Mouse (Mus musculus) heart, embryonic 11.5 days (tissue): Measurements from ENCODE around the gene Bcl2l1. TPM values are rescaled to one million over a fixed set of nuclear protein-coding genes. Genes with fewer than 3 reads are reported as not detected.

Experiments
- ATAC-seq: fragments of 200-750 bp; cut with Nextera tagmentation; replicated peaks from 2 replicates; pipeline ENCODE4 v1.8.0; 2017; ENCODE audit warnings: moderate library complexity; ENCODE audit not compliant: insufficient number of reproducible peaks, low FRiP score, low TSS enrichment
- H3K27ac ChIP-seq: fragments of 300-500 bp; sonication (generic); 2 replicates; pipeline ENCODE4 v1.5.1; 2014; ENCODE audit warnings: mild to moderate bottlenecking, low read depth, low read length
- H3K27me3 ChIP-seq: fragments of 300-500 bp; sonication (generic); 2 replicates; pipeline ENCODE4 v1.6.1; 2014; ENCODE audit warnings: mild to moderate bottlenecking, low read length, mixed read lengths; ENCODE audit not compliant: control insufficient read depth, insufficient read depth
- H3K36me3 ChIP-seq: fragments of 300-500 bp; sonication (generic); 2 replicates; pipeline ENCODE4 v1.6.1; 2014; ENCODE audit warnings: mild to moderate bottlenecking, low read length, moderate library complexity, mixed read lengths; ENCODE audit not compliant: control insufficient read depth, insufficient read depth
- H3K4me1 ChIP-seq: fragments of 300-500 bp; sonication (generic); 2 replicates; pipeline ENCODE4 v1.6.1; 2014; ENCODE audit warnings: low read length; ENCODE audit not compliant: control insufficient read depth, insufficient read depth
- H3K4me2 ChIP-seq: fragments of 300-500 bp; sonication (generic); 2 replicates; pipeline ENCODE4 v1.6.1; 2014; ENCODE audit warnings: mild to moderate bottlenecking, moderate library complexity
- H3K4me3 ChIP-seq: fragments of 300-500 bp; sonication (generic); 2 replicates; pipeline ENCODE4 v1.5.1; 2014; ENCODE audit warnings: low read depth, low read length
- H3K9ac ChIP-seq: fragments of 300-500 bp; sonication (generic); 2 replicates; pipeline ENCODE4 v1.6.1; 2014; ENCODE audit warnings: mild to moderate bottlenecking, low read depth, low read length, moderate library complexity
- H3K9me3 ChIP-seq: fragments of 300-500 bp; sonication (generic); replicated peaks from 2 replicates; pipeline ENCODE4 v1.6.1; 2016; ENCODE audit warnings: low read length; ENCODE audit not compliant: control insufficient read depth
- WGBS: fragments of 180-500 bp; shearing (Covaris S2); extraction: QIAGEN DNeasy Blood & Tissue Kit; methylation state at CpG from one replicate; pipeline ENCODE4 v1.1.7; 2014; ENCODE audit not compliant: insufficient replicate concordance; 5-methylcytosine and 5-hydroxymethylcytosine counted together
- polyA plus RNA-seq: library from polyadenylated mRNA; unstranded; fragments of >200 nt; fragmentation: Nextera tagmentation; extraction: Ambion mirVana; gene quantifications from 2 replicates; pipeline ENCODE4 v1.2.1, GENCODE M21; 2014

Bcl2l1 gene
- polyA plus RNA-seq, 1 experiment from 2014 or later: 69.8 TPM

DNA sequence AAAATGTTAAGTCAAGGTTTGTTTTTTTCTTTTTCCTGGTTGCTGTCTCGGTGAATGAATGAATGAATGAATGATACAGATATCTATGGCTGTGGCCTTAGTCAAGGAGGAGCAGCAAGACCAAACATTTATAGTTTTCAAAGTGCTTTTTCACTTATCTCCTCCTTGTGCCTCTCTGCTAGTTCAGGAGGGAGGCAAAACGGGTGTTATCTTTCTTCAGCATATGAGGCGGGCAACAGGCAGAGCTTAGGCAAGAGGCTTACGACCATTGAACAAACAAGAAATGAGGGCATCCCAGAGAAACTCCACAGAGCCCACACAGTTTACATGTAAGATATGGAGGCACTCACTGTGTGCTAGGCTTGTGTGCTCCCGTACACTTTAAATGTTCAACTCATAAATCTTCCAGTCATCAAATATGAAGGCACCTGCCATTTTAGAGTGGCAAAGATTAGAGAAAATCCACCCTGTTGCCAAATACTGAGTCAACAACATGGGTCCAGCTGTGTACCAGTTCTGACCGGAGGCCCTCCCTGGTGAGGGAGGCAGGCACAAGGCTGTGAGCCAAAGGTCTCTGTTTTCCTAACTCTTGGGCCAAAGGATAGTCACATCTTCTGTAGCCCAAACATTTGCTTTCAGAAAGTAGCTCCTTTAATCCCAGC is 17.2 kb downstream of the Bcl2l1 start:
- peaks cover 73% of the 10 kb centered on the region for H3K4me1 ChIP-seq
- no peak overlapping the region; the same call in 1 of the 2 replicates for H3K4me2 ChIP-seq
- peak overlapping the region; percentile 87 for H3K27ac ChIP-seq
- no peak overlapping the region for H3K4me3 ChIP-seq
- no peaks in the 10 kb centered on the region for H3K9me3 ChIP-seq
- H3K36me3 ChIP-seq: no peaks in the 10 kb centered on the region
- ATAC-seq: peak; percentile 50
- H3K27me3 ChIP-seq: no peaks in the 10 kb centered on the region
- no peak overlapping the region for H3K9ac ChIP-seq
- 48% methylated on average over 6 of the region's 6 CpGs for WGBS

DNA sequence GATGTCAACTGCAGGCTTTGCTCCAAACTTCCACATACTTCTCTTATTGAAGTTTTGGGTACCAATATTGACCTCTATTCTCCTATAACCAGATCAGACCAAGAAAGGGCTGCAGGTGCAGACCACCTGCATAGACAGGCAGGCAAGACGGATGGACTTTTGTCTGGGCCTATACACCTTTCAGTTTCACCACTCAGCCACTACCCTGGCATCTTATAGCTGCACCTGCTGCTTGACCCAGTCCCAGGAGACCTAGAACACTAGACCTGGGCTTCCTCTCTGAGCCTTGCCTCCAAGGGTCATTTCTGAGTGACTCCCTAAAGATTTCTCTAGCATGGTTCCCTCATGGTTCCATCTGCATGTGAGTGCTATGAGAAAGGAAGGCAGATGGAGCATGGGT is 18.3 kb downstream of the Bcl2l1 start:
- peaks cover 63% of the 10 kb centered on the region for H3K4me1 ChIP-seq
- no peak for ATAC-seq
- H3K9me3 ChIP-seq: no peaks in the 10 kb centered on the region
- H3K9ac ChIP-seq: no peak overlapping the region
- H3K27ac ChIP-seq: peak overlapping the region; percentile 87
- no peak overlapping the region for H3K4me3 ChIP-seq
- H3K4me2 ChIP-seq: no peak overlapping the region
- H3K36me3 ChIP-seq: no peaks in the 10 kb centered on the region
- no peaks in the 10 kb centered on the region for H3K27me3 ChIP-seq
- 86% methylated on average over 1 of the region's 1 CpGs for WGBS

DNA sequence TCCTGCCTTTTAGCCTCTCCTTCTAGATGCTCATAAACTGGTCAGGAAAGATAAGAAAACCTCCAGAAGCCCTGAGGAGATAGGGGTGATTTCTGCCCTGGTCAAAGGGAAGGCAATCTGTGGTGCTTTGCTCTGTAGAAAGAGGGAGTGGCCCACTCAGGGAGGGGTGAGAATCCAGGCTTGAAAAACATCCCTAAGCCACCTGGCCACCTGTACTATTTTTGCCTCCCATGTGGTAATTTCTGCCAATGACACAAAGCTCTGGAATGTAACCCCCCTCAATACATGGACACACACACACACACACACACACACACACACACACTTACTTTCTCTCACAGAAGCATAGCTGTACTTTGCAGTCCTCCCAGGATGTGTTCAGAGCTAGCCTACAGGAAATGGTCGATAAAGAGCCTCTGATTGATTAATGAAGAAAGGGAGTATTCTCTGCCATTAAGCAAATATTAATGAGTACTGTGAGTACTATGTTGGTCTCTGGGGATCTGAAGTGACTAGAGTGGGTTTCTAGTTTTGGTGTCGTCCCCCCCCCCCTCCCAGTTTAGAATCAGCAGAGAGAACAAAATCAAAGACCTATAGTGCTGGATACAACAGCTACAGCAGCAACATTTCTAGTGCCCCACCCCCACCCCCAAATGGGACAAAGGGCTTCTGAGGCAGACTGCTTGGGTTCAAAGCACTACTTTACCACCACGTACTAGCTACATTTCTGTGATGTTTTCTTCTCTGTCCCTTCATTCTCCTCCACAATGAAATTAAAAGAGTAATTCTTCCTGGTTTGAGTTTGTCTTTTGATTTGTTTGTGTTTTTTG is 20.0 kb downstream of the Bcl2l1 start:
- 38% methylated on average over 3 of the region's 3 CpGs for WGBS
- Histone ChIP-seq H3K27me3 (no peaks in the 10 kb centered on the region), H3K27ac (peak overlapping the region; percentile 78), H3K4me1 (peaks cover 46% of the 10 kb centered on the region), H3K9me3 (no peaks in the 10 kb centered on the region), H3K9ac (no peak overlapping the region), H3K4me3 (no peak overlapping the region), H3K36me3 (no peaks in the 10 kb centered on the region), H3K4me2 (no peak overlapping the region)
- ATAC-seq: peak; percentile 76

DNA sequence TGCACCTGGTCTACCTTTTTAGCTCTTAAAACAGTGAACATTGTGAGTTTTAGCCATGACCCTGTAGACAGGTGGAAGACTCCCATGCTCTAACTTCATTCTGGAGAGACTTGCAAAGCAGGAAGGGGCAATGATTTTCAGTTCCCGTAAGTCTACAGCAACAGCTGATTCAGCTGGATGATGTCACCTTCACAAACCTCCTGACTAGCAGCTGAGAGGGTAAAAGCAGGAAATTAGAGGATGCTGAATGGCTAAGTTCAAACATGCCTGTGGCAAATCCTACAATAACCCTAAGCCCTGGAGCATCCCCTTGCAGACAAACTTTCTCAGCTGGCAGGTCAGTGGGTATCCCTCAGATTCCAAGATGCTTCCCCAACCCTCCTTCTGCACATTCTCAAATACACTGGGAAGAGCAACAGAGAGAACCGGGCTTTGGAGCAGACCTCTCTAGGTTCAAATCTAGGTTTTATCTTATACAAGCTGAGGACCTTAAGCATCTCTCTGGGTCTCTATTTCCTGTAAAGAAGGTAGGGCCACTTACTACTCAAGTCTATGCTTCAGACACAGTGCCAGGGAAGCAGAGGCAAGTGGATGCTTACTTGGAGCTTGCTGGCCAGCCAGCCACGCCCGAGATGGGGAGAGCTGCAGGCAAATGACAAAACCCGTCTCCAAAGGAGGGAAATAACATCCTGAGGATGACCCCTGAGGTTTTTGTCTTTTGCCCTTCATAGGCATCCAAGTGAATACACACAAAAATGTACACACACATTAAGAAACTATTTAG is 21.2 kb downstream of the Bcl2l1 start:
- Histone ChIP-seq H3K4me2 (no peak overlapping the region; the same call in 1 of the 2 replicates), H3K27ac (peak overlapping the region; percentile 78; the same call in 1 of the 2 replicates), H3K4me3 (no peak overlapping the region), H3K27me3 (no peaks in the 10 kb centered on the region), H3K4me1 (peaks cover 47% of the 10 kb centered on the region), H3K9ac (0 out of 2 replicates have a peak overlapping the region, but pooled peaks have one; percentile 10), H3K9me3 (no peaks in the 10 kb centered on the region), H3K36me3 (no peaks in the 10 kb centered on the region)
- 58% methylated on average over 5 of the region's 5 CpGs for WGBS
- no peak for ATAC-seq

DNA sequence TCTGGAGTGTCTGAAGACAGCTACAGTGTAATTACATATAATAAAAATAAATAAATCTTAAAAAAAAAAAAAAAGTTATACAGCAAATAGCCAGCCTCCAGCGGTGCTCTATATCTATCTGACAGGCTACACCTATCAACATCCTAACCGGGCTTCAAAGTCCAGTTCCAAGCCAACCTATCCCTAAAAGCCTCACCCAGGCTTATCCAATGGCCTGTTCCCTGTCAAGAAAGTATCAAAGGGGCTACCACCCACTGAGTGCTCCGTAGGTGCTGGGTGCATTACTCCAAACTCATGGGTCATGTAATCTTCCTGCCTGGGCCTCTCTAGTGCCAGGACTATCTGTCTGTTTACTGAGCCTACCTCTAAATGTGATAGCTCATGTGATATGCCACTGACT is 23.4 kb downstream of the Bcl2l1 start:
- H3K27me3 ChIP-seq: no peaks in the 10 kb centered on the region
- ATAC-seq: no peak
- H3K9ac ChIP-seq: no peak overlapping the region
- no peaks in the 10 kb centered on the region for H3K36me3 ChIP-seq
- no peak overlapping the region for H3K4me3 ChIP-seq
- H3K27ac ChIP-seq: no peak overlapping the region
- H3K9me3 ChIP-seq: no peaks in the 10 kb centered on the region
- H3K4me1 ChIP-seq: peaks cover 48% of the 10 kb centered on the region
- WGBS: 52% methylated on average over 3 of the region's 3 CpGs
- H3K4me2 ChIP-seq: no peak overlapping the region

DNA sequence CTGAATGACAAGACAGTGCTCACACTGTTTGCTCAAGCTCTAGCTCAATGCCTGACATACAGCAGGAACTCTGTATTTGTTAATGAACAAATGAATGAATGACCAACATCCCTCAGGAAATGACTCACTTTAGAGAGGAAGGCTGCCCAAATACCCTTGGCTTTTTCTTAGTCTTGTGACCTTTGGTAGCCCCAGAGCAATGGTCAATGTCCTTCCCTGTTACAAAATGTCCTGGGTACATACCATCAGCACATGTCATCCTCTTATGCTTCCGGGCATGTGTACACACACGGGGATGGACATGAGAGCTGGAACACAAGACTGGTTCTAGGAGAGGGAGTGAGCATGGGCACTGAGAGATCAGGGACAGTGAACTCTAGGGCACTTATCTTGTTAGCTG is 25.5 kb downstream of the Bcl2l1 start:
- Histone ChIP-seq H3K4me3 (no peak overlapping the region), H3K27me3 (no peaks in the 10 kb centered on the region), H3K4me1 (peaks cover 33% of the 10 kb centered on the region), H3K4me2 (no peak overlapping the region), H3K36me3 (no peaks in the 10 kb centered on the region), H3K27ac (peak overlapping the region; percentile 4; the same call in 1 of the 2 replicates), H3K9me3 (no peaks in the 10 kb centered on the region), H3K9ac (no peak overlapping the region)
- no peak for ATAC-seq
- WGBS: 68% methylated on average over 2 of the region's 2 CpGs

DNA sequence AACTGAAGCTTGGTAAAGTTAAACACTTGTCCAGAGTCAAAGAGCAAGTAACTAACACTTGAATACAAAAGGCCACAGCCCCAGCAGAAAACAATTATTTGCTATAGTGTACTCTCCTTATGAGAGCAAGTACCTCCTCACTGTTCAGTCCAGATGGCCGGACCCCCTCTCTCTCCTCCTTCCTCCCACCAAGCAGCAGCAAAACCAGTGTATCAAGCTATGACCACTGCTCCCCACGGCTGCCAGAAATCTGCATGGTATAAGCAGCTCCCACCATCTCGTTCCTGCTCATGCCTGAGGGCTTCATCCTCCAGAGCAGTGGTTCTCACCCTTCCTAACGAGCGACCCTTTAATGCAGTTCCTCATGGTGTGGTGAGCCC is 26.4 kb downstream of the Bcl2l1 start:
- ATAC-seq: no peak
- peaks cover 26% of the 10 kb centered on the region for H3K4me1 ChIP-seq
- peak overlapping the region; percentile 25; the same call in 1 of the 2 replicates for H3K27ac ChIP-seq
- no peaks in the 10 kb centered on the region for H3K27me3 ChIP-seq
- WGBS: 46% methylated on average over 5 of the region's 5 CpGs
- H3K4me3 ChIP-seq: no peak overlapping the region
- no peak overlapping the region for H3K9ac ChIP-seq
- no peak overlapping the region for H3K4me2 ChIP-seq
- H3K9me3 ChIP-seq: no peaks in the 10 kb centered on the region
- no peaks in the 10 kb centered on the region for H3K36me3 ChIP-seq

DNA sequence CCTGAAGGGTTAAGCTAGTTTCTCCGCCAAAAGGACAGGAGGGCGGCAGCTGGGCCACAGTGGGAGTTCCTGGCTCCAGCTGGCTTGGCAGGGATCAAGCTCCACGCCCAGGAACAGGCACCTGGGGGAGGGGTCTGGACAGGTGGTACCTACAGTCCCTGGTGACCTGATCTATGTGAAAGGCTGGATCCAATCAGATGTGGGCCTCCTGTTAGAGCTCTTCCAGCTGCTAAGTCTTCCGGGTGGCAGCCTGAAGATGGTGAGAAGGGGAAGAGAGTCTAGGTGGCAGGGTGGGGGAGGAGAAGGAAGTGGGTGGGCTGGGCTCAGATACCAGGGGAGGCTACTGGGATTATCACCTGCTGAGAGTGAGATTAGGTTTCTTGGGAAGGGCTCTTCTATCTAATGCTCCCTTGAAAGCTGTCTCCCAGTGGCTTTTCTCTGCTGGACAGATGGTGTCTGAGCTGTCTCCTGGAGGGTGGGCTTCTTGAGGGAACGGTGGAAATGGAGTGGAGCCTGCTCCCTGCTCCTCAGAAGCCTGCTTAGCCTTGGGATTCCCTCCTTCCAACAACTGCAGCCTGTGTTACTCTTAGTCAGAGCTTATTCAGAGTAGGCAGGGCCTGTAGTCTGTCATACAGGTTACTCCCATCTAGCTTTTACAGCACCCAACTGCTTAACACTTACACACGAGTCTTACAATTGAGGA is 27.0 kb downstream of the Bcl2l1 start:
- ATAC-seq: no peak; the same call in 1 of the 2 replicates
- no peaks in the 10 kb centered on the region for H3K36me3 ChIP-seq
- no peak overlapping the region for H3K4me3 ChIP-seq
- H3K4me1 ChIP-seq: peaks cover 23% of the 10 kb centered on the region
- no peak overlapping the region for H3K9ac ChIP-seq
- no peaks in the 10 kb centered on the region for H3K9me3 ChIP-seq
- no peaks in the 10 kb centered on the region for H3K27me3 ChIP-seq
- H3K27ac ChIP-seq: peak overlapping the region; percentile 25; the same call in 1 of the 2 replicates
- no peak overlapping the region for H3K4me2 ChIP-seq
- WGBS: 16% methylated on average over 6 of the region's 6 CpGs
